Mouse (Mus musculus) testis, postnatal 10 days (tissue): ENCODE measurements at regions not wholly inside any gene's neighbourhood (a gene's known extent, or its start where the extent isn't known, plus 50 kb on each side); places are given as distances from the start of the nearest gene placed in this dataset.

Experiments used
- DNase-seq: peaks from one replicate; pipeline ENCODE4 v3.0.0; 2021; ENCODE audit warnings: low spot score

DNA sequence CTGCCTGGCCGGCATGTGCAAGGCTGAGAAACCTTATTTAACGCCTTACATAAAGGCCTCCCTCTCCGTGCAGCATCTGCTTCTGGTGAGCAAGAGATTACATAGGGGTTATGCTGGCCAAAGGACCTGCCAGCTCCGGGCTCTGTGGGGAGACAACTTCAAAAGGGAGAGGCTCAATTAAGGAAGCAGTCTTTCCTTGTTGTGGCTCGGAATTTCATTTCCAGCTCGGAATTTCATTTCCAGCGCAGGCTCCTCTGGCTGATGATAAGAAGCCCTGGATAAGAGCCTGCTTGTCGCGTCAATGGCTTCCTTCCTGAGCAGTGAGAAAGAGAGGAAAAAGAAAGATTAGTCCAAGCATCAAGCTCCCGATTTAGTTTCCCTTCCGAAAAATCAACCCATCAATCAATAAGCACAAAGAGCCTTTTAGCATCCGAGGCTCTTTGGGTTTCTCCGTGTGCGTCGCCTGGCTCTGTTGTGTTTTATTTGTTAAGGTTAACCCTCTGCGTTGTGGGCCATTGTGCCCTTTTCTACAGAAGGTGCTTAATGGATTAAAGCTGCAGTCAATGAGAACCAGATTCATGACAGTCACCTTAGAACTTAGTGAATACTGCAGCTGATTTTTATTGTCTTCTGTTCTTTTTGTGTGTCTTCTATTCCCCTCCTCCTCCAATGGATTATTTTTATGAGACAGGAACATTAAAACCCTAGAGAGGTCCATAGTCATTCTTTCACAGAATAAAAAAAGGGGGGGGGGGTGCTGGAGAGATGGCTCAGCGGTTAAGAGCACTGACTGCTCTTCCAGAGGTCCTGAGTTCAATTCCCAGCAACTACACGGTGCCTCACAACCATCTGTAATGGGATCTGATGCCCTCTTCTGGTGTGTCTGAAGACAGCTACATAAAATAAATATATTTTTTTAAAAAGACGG is 218.3 kb downstream of the Myo1b start:
- DNase-seq: no peak

DNA sequence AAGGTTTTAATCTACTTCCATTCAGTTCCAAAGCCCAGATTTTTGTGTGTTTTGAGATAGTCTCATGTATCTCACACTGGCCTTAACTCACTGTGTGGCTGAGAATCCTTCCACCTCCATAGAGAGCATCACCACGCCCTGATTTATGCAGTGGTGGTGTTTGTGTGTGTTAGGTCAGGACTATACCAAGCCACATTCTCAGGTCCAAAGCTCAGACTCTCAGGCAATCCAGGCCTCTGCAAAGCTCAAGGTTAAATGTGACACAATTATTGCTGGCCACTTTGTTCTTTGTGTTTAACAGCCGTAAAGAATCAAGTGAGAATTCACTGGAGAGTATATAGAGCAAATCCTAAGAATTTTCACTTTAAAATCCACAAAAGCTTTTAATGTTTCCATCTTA is 218.2 kb upstream of the Nabp1 start:
- DNase-seq: no peak

DNA sequence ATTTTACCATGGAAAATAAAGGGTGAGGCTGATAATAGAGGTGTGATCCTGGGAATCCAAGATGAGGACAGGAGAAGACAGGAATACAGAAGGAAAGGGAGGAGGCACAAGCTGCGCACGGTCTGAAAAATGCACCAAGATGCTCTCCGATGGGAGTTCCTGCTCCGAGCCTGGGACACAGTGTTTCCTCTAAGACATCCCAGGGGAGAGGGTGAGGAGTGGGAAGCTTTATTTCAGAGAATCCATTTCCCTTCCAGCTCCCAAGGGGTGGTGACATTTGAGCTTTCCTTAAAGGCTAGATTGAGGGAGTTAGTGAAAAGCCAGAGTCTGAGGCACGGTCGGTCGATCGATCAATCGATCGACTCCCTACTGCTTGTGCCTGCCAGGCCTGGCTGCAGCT is 212.7 kb upstream of the Nabp1 start:
- no peak for DNase-seq

GRCm38 (mm10) chr1:51689461-51690223 is 211.4 kb upstream of the Nabp1 start:
- no peak for DNase-seq

DNA sequence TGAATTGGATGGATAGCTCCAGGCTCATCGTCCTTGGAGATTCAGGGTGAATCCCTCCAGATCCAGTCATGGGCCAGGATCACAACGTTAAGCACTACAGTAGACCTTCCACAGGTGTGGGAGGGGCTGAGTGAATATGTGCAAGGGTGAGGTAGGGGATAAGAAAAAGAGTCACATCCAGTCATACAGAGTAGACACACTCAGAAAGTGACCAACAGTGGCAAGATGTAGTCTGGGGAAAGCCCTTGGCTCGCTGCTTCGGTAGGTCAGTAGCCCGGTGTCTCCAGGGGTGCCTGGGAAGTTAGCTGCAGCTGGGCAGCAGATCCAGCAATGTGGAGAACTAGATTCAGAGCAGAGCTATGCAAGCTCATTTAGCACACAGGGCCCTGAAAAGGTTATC is 210.7 kb upstream of the Nabp1 start:
- no peak for DNase-seq

DNA sequence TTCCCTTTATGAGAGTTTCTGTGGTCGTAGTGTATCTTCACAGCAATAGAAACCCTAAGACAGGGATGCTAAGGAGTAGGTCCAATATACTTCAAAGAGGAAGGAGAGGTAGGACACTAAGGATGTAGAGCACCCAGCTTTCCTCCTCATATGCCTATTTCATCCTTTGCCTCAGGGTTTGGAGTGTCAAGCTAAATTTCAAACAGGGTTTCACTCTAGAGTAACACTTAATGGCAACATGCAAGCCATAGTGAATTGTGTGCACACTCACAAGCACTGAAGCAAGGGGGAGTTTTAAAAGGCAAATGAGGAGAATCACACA is 210.0 kb upstream of the Nabp1 start:
- DNase-seq: no peak

DNA sequence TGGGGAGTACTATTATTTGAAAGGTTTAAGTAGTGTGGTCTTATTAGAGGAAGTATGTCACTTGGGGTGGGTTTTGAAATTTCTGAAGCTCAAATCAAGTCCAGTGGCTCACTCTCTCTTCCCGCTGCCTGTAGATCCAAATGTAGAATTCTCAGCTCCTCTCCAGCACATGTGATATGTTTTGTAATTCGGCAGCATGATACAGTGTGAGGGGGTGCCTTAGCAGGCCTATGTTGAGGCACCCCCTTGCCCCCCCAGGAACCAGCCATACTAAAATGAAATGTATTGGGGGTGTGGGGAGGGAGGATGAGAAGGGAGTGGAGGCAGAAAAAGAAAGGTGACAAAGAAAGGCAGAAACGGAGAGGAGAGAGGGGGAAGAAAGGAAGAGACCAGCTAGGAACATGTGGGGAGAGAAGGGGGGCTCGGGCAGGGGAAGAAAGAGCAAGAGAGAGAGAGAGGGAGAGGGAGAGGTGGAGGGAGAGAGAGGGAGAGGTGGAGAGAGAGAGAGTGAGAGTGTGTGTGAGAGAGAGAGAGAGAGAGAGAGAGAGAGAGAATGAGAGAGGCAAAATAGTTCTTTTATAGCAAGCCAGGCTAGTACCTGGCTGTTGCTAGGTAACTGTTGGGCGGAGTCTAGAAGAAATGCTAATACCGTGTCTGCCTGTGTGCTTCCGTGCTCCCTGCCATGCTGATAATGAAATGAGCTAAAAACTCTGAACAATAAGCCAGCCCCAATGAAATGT is 209.4 kb upstream of the Nabp1 start:
- DNase-seq: no peak

DNA sequence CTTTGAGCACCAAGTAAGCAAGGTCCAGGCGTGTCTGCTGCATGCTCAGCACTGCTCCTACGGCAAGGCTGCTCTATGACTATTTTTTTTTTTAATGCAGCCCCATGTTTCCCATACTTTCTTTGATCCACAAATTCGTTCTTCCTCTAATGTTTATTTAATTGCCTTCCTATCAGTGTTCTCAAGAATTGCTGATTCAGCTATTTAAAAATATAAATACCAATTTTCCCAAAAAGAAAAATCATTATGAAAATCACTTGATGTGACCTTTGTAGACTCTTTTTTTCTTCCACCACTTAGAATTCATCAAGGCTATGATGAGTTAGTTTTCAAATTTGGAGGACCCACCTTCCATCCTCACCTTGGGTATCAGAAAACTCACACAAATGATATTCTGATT is 208.5 kb upstream of the Nabp1 start:
- no peak for DNase-seq

GRCm38 (mm10) chr1:51682273-51682672 is 204.0 kb upstream of the Nabp1 start:
- DNase-seq: no peak

DNA sequence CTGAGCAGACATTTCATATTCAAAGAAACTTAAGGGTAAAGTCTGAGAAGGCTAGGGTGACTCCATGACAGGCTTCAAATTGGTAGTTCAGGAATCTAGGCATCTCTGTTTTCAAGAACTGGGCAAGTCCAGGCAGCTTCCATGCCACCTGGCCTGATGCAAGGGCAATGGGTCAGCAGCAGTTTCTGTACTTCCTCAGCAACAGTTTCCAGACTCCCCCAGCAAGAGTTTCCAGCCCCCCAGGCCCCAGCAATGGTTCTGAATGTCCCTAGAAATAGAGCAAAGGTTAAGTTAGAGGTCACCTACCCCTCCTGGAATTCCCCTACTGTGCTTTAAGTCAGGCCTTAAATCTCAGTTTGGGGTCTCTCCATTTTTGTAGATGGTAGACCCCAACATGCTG is 203.6 kb upstream of the Nabp1 start:
- DNase-seq: no peak

- no peak for DNase-seq
These were observed 202.5 kb upstream of the Nabp1 start for GRCm38 (mm10) chr1:51680725-51681124.

DNA sequence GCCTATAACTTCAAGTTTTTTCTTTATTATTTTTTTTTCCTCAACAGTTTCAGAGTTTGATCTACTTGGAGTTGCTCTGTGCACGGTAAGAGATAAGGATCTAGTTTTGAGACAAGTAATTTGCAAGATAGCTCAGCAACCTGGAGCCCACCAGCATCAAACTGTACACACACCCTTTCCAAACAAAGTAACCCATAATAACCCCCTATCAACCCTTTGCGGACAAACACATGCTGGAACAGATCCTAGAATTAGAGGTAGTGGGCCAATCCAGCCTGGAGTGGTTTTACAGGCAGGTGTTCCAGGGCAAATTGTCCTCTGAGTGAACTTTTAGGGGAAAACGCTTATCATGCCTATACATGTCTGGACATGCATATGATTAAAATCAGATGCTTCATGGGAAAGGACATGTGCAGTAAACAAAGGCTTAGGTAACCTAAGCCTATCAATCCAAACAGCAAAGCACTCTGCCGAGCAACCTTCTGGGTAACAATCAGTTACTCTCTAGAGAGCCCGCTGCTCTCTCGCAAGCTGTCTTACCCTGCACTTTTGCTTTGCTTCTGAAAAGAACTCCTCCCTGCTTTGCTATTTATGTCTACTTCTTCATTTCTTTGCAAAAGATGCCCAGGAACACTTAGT is 200.2 kb upstream of the Nabp1 start:
- no peak for DNase-seq

- no peak for DNase-seq
These were observed 199.6 kb upstream of the Nabp1 start for GRCm38 (mm10) chr1:51677802-51678201.

DNA sequence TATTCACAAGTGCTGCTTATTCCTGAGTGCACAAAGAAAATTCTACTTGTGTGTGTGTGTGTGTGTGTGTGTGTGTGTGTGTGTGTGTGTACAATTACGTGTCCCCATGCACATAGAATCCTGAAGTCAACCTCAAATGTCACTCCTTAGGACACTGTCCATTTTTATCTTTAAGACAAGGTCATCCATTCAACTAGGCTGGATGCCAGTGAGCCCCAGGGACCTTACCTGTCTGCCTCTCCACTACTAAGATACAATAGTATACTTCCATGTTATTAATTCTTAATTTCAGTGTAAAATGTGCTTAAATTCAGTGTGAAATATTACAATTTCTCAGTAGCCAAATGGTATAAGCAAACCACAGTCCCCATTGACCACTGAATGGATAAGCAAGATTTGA is 193.5 kb upstream of the Nabp1 start:
- DNase-seq: no peak

GRCm38 (mm10) chr1:51671287-51671686 is 193.1 kb upstream of the Nabp1 start:
- no peak for DNase-seq

DNA sequence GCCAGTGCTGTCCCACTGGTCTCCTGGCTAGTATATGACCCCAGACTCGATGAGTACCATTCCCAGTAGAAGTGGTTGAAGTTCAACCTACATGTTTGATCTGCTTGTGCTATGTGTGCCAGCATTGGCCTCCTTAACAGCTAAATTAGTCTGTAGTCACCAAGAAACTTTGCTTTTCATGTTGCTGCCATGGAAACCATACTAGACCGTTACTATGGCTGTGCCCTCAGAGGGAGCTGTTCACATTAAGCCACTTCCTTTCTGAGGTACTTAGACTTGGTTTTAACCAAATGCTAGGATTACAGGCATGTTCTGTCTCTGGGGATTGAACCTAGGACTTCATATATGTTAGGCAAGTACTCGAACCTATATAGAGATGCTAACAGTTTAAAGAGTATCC is 191.8 kb upstream of the Nabp1 start:
- DNase-seq: no peak

- no peak for DNase-seq
These were observed 190.7 kb upstream of the Nabp1 start for GRCm38 (mm10) chr1:51668881-51669280.

DNA sequence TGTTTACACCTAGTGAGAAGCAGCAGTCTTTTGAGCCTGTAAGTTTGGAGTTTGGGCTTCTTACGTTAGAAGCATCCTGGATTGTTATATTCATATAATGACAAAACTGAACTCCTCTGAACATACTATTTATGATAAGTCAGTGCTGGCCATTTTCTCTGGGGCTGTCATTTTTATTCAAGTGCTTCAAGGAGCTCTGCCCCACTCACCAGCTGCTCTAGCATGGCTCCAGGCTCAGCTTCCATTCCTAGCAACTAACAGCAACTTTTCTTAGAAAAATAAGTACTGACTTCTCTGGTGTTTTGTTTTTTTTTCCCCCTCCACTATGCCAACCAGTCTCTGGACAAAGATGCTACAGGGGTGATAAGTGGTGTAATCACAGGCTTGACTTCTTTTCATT is 182.3 kb upstream of the Nabp1 start:
- no peak for DNase-seq

DNA sequence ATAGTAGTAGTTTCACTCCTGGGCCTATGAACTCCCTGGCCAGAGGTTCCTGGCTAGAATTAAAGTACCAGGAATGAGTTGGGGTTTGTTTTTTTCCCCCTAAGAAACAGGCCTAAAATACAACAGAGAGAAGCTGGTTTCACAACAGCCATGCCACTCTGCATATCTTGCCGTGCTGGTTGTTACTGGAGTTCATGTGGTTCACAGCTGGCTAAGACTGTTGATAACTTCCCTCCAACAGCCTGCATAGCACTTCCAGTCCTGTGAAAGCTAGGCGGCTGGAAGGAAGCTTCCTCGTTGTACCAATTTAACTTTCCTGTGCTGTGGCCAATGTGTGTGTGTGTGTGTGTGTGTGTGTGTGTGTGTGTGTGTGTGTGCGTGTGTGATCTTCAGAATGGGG is 179.0 kb upstream of the Nabp1 start:
- DNase-seq: no peak

DNA sequence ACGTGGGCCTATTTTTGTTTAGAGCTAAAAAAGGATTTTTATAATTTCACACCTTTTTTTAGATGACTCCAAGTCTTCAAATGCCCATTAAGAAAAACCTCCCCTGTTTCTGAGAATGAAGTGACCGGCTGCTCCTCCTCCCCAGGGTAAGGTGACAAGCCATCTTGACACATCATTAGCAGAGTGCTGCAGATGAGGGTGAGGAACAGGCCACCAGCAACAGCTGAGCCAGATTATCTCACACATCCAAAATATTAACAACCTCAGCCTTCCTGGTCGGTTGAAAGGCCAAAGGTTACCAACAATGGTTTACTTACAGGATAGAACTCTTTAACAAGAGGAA is 172.4 kb upstream of the Nabp1 start:
- no peak for DNase-seq

GRCm38 (mm10) chr1:51649963-51650652 is 171.9 kb upstream of the Nabp1 start:
- no peak for DNase-seq

DNA sequence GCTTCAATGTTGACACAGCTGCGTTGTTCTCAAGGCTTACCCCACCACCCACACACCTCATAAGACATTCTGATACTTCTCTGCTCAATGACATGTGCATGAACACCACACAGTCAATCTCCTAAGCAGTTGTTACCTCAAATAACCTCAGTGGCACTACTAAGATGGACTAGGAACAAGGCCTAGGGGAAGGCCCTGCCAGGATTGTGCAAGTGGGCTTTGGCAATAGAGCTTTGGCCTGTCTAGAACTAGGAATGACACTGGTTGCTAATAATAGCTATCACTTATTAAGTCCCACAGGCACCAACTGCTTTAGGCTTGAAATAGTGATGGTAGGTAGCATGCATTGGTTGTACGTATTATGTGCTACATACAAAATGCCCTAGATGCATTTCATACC is 169.7 kb upstream of the Nabp1 start:
- DNase-seq: no peak
